Mouse (Mus musculus): ENCODE results near the gene Ect2. TPM values are rescaled to one million over a fixed set of nuclear protein-coding genes. Genes with fewer than 3 reads are reported as not detected.

The Ect2 gene
- total and polyA plus RNA-seq, 2 experiments from 2014 or later, result 8.6 to 14.7 TPM

GRCm38 (mm10) chr3:27195573-27196227 lies 42.0 kb upstream of the Ect2 start:
- H3K4me2 ChIP-seq (ENCODE audit: low read depth, low read length), result no peak overlapping the region
- ATAC-seq (ENCODE audit: insufficient read depth, low read depth) (no peak), DNase-seq (ENCODE audit: low spot score) (no peak)
- WGBS, result 83% methylated on average over 8 of the region's 8 CpGs
- H3K4me1 ChIP-seq (ENCODE audit: control insufficient read depth, insufficient read depth), result peaks cover 27% of the 10 kb centered on the region
- no peaks in the 10 kb centered on the region for H3K27me3 ChIP-seq (ENCODE audit: control insufficient read depth, insufficient read depth, low read length)
- no peak overlapping the region for H3K27ac ChIP-seq (ENCODE audit: low read depth)
- no peak overlapping the region for H3K9ac ChIP-seq (replicated peaks; ENCODE audit: low read depth, low read length)
- no peak for TF ChIP-seq EP300 (IDR thresholded peaks at IDR 0.05; ENCODE audit: low read depth)
- no peak for TF ChIP-seq CTCF (IDR thresholded peaks at IDR 0.05; ENCODE audit: low read depth)
- no peaks in the 10 kb centered on the region for H3K9me3 ChIP-seq (replicated peaks; ENCODE audit: control insufficient read depth, low read length)
- no peaks in the 10 kb centered on the region for H3K36me3 ChIP-seq (replicated peaks; ENCODE audit: control insufficient read depth, insufficient read depth, low read length)
- no peak overlapping the region for H3K4me3 ChIP-seq (ENCODE audit: low read depth, low read length)

GRCm38 (mm10) chr3:27195153-27195552 lies 41.5 kb upstream of the Ect2 start:
- peaks cover 27% of the 10 kb centered on the region for H3K4me1 ChIP-seq (ENCODE audit: control insufficient read depth, insufficient read depth)
- DNase-seq (ENCODE audit: low spot score) (no peak), ATAC-seq (ENCODE audit: insufficient read depth, low read depth) (no peak)
- no peak overlapping the region for H3K4me2 ChIP-seq (ENCODE audit: low read depth, low read length)
- TF ChIP-seq CTCF (IDR thresholded peaks at IDR 0.05; ENCODE audit: low read depth) (no peak), EP300 (IDR thresholded peaks at IDR 0.05; ENCODE audit: low read depth) (no peak)
- no peak overlapping the region for H3K27ac ChIP-seq (ENCODE audit: low read depth)
- no peaks in the 10 kb centered on the region for H3K9me3 ChIP-seq (replicated peaks; ENCODE audit: control insufficient read depth, low read length)
- H3K27me3 ChIP-seq (ENCODE audit: control insufficient read depth, insufficient read depth, low read length), result no peaks in the 10 kb centered on the region
- 62% methylated on average over 4 of the region's 4 CpGs for WGBS
- H3K4me3 ChIP-seq (ENCODE audit: low read depth, low read length), result no peak overlapping the region
- no peaks in the 10 kb centered on the region for H3K36me3 ChIP-seq (replicated peaks; ENCODE audit: control insufficient read depth, insufficient read depth, low read length)
- no peak overlapping the region for H3K9ac ChIP-seq (replicated peaks; ENCODE audit: low read depth, low read length)

GRCm38 (mm10) chr3:27193844-27194317 lies 40.2 kb upstream of the Ect2 start:
- H3K4me3 ChIP-seq (ENCODE audit: low read depth, low read length), result no peak overlapping the region
- TF ChIP-seq CTCF (IDR thresholded peaks at IDR 0.05; ENCODE audit: low read depth) (no peak), EP300 (IDR thresholded peaks at IDR 0.05; ENCODE audit: low read depth) (0 out of 2 replicates have a peak, but pooled peaks have one; percentile 47)
- H3K9ac ChIP-seq (replicated peaks; ENCODE audit: low read depth, low read length), result no peak overlapping the region
- DNase-seq (ENCODE audit: low spot score) (peak; percentile 63), ATAC-seq (ENCODE audit: insufficient read depth, low read depth) (peak; percentile 82)
- no peak overlapping the region for H3K4me2 ChIP-seq (ENCODE audit: low read depth, low read length)
- no peaks in the 10 kb centered on the region for H3K36me3 ChIP-seq (replicated peaks; ENCODE audit: control insufficient read depth, insufficient read depth, low read length)
- H3K4me1 ChIP-seq (ENCODE audit: control insufficient read depth, insufficient read depth), result peaks cover 27% of the 10 kb centered on the region
- H3K27me3 ChIP-seq (ENCODE audit: control insufficient read depth, insufficient read depth, low read length), result no peaks in the 10 kb centered on the region
- peak overlapping the region; percentile 63 for H3K27ac ChIP-seq (ENCODE audit: low read depth)
- 9% methylated on average over 6 of the region's 6 CpGs for WGBS
- H3K9me3 ChIP-seq (replicated peaks; ENCODE audit: control insufficient read depth, low read length), result no peaks in the 10 kb centered on the region

- peak; percentile 53 for ATAC-seq (ENCODE audit: insufficient read depth, low read depth)
- TF ChIP-seq CTCF (IDR thresholded peaks at IDR 0.05; ENCODE audit: low read depth), result no peak
- TF ChIP-seq EP300 (IDR thresholded peaks at IDR 0.05; ENCODE audit: low read depth), result peak; percentile 97
- H3K9me3 ChIP-seq (replicated peaks; ENCODE audit: control insufficient read depth, low read length), result no peaks in the 10 kb centered on the region
- 38% methylated on average over 6 of the region's 6 CpGs for WGBS
- no peak overlapping the region for H3K4me2 ChIP-seq (ENCODE audit: low read depth, low read length)
- H3K27ac ChIP-seq (ENCODE audit: low read depth), result peak overlapping the region; percentile 63
- peaks cover 27% of the 10 kb centered on the region for H3K4me1 ChIP-seq (ENCODE audit: control insufficient read depth, insufficient read depth)
- peak; percentile 43 for DNase-seq (ENCODE audit: low spot score)
- no peaks in the 10 kb centered on the region for H3K36me3 ChIP-seq (replicated peaks; ENCODE audit: control insufficient read depth, insufficient read depth, low read length)
- H3K9ac ChIP-seq (replicated peaks; ENCODE audit: low read depth, low read length), result no peak overlapping the region
- no peak overlapping the region for H3K4me3 ChIP-seq (ENCODE audit: low read depth, low read length)
- no peaks in the 10 kb centered on the region for H3K27me3 ChIP-seq (ENCODE audit: control insufficient read depth, insufficient read depth, low read length)
Measured at GRCm38 (mm10) chr3:27191856-27192255, 38.2 kb upstream of the Ect2 start.

- Histone ChIP-seq H3K4me2 (ENCODE audit: low read depth, low read length) (no peak overlapping the region), H3K9me3 (replicated peaks; ENCODE audit: control insufficient read depth, low read length) (no peaks in the 10 kb centered on the region), H3K9ac (replicated peaks; ENCODE audit: low read depth, low read length) (no peak overlapping the region), H3K4me3 (ENCODE audit: low read depth, low read length) (no peak overlapping the region), H3K27ac (ENCODE audit: low read depth) (no peak overlapping the region), H3K4me1 (ENCODE audit: control insufficient read depth, insufficient read depth) (peaks cover 27% of the 10 kb centered on the region), H3K36me3 (replicated peaks; ENCODE audit: control insufficient read depth, insufficient read depth, low read length) (no peaks in the 10 kb centered on the region), H3K27me3 (ENCODE audit: control insufficient read depth, insufficient read depth, low read length) (no peaks in the 10 kb centered on the region)
- WGBS, result 87% methylated on average over 4 of the region's 4 CpGs
- no peak for TF ChIP-seq EP300 (IDR thresholded peaks at IDR 0.05; ENCODE audit: low read depth)
- ATAC-seq (ENCODE audit: insufficient read depth, low read depth), result no peak
- DNase-seq (ENCODE audit: low spot score), result no peak
Measured at GRCm38 (mm10) chr3:27190865-27191264, 37.2 kb upstream of the Ect2 start.

Measured in heart, postnatal 0 days (tissue).